Mouse (Mus musculus): Measurements from ENCODE around the gene Kif28.
"Not testable (repeated sequence)": the region's sequence is repeated elsewhere in the genome, so short reads cannot be mapped to it uniquely, and the experiment has no call there.

Gene Kif28

GRCm38 (mm10) chr1:179704150-179704549 lies 40.9 kb downstream of the Kif28 start:
- DNase-seq (ENCODE audit: low spot score) = no peak

- DNase-seq (ENCODE audit: low spot score) = no peak
Observed at GRCm38 (mm10) chr1:179689479-179689878, 55.6 kb downstream of the Kif28 start.

DNA sequence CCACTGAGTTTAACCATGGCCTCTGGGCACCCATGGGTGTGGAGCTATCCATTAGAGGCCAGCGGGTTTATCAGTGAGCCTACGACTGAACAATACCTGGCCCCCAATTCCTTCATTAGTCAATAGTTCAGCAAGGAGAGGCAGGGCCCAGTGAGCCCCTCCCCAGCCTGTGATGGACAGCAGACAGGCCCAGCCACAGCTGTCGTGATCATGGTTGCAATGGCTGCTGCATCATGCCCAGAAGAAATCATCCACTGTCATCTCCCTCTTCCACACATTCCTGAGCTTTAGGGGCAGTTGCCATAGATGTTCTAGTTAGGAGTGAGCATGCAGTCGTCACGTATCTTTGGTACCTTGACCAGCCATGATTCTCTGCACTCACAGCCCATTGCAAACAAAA lies 56.2 kb downstream of the Kif28 start:
- DNase-seq (ENCODE audit: low spot score) = no peak

DNA sequence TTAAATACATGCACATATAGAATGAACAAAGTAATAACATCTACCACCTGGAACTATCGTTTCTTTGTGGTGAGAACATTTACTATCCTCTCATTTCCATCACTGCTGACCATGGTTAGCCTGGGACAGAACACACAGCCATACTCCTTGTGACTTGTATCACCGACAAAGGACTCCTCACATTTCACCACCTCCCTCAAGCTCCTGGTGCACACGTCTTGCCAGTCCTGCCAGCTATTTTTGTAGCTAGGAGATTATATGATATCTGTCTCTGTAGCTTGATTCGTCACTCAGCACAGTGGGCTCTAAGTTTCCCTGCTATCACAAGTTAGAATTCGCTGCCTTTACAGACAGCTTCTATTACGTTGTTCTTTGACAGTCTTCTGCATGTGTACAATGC lies 56.7 kb downstream of the Kif28 start:
- no peak for DNase-seq (ENCODE audit: low spot score)

DNA sequence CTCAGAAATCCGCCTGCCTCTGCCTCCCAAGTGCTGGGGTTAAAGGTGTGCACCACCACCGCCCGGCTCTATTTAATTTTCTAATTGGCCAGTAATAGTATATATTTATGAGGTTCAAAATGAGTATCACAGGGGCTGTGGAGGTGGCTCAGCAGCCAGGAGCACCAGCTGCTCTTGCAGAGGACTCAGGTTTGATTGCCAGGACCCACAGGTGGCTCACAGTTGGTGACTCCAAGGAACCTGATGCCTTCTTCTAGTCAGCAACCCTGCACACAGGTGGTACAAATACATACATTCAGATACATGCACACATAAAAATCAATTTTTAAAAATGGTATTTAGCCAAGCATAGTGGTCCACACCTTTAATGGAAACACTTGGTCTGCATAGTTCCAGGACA lies 57.1 kb downstream of the Kif28 start:
- DNase-seq (ENCODE audit: low spot score) = no peak

DNA sequence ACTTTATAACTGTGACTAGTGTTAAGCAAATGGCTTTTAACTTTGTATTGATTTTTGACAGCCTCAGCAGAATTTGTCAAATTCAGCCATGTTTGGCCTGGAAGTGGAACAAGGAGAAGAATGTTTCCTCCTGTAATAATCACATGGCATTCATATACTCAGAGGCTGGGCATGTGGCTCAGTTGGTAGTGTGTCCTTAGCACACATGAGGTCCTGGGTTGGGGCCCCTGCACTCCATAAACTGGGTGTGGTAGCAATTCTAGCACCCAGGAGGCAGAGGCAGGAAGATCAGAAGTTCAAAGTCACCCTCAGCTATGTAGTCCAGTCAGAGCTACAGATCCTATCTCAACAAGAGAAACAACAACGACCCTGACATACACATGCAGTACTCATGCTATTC lies 57.8 kb downstream of the Kif28 start:
- no peak for DNase-seq (ENCODE audit: low spot score)

- DNase-seq (ENCODE audit: low spot score) = no peak
Observed at GRCm38 (mm10) chr1:179686781-179687180, 58.3 kb downstream of the Kif28 start.

DNA sequence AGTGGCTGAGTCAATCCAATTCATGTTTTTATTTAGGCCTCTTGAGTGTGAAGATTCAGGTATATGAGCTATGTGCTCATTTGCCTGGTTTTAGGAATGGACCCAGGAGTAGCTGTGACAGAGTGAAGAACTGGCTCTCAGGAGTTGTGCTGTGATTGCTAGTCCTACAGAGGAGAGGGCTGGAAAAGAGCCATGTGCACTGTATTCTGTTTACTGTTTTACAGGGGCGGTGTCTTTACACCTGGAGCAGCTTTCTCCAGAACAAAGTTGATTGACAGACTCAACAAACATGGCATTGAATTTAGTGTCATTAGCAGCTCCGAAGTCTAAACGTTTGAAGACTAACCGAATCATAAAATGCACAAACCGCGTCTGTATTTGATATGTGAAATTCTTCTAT lies 58.7 kb downstream of the Kif28 start:
- DNase-seq (ENCODE audit: low spot score) = no peak

GRCm38 (mm10) chr1:179682753-179683152 lies 62.3 kb downstream of the Kif28 start:
- DNase-seq (ENCODE audit: low spot score) = not testable (repeated sequence)

DNA sequence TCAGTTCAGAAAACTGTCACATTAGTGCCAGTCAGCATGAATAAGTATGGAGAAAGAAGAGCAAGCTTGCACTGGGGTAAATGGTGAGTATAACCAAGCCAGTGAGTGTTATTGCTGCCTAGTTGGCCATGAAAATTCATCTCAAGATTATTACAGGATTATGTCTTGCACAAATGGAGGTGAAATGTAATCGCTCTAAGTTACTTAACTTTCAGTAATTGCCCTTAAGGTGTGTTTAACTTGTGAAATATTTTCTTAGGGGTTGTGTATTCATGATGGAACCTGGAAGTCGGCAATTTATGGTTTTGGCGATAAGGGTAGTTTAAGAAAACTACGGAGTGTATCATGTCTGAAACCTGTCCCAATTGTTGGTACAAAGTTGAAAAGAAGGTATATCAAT lies 65.7 kb downstream of the Kif28 start:
- no peak for DNase-seq (ENCODE audit: low spot score)

DNA sequence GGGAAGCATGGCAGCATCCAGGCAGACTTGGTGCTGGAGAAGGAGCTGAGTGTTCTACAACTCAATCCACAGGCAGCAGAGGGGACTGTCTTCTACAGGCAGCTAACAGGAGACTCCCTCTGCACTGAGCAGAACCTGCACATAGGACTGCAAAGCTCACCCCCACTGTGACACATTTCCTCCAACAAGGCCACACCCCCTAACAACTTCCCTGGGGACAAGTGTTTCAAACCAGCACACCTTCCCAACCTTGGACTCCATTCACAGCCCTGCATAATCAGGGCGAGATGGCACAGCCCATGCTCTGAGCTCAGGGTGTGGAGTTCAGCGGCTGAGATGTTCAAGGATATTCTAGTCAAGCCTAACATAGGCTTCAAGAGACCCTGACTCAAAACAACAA lies 68.0 kb downstream of the Kif28 start:
- DNase-seq (ENCODE audit: low spot score) = no peak

DNA sequence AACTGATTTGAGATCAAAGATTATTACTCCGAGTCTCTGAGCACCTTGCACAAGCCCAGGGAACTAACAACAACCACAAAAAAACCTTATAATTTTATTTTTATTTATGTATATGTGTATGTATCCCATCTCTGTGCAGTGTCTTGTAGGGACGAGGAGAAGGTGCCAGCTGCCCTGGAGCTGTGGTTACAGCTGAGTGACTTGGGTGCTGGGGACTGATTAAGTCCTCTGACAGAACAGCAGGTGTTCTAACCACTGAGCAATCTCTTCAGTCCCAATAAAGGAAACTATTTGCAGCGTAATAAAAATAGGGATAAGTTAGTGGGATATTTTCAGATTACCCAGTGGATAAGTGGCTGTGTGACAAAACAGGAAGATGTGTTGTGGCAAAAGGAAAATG lies 70.7 kb downstream of the Kif28 start:
- DNase-seq (ENCODE audit: low spot score) = no peak

DNA sequence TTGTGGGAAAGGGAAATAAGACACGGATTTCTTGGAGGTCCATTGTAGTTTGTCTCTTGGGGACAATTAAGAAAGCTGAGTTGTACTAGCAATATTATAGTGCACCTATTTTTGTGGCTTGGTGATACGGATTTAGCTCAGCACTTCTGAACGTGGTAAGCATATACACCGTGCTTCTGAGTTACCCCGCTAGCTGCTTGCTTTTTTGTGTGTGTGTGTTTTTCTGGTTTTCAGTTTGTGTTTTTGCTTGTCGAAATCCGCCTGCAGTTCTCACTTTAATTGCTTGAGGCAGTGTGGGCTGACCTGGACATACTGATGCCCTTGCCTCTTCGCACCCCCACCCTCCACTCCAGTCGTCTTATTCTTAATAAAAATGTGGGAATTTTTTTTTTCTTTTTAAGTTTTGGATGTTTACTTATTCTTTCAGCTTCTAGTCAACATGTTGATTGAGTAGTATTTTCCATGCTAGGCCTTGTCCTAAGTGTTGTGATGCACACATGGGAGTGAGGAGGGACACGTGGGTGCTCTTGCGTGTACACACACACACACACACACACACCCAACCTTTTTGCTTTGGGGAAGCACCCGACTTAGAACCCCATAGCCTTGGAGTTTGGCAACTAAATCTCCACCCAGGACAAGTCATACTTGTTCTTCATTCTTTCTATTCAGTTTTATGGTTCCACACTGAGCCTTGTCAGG lies 76.1 kb downstream of the Kif28 start:
- DNase-seq (ENCODE audit: low spot score) = no peak

DNA sequence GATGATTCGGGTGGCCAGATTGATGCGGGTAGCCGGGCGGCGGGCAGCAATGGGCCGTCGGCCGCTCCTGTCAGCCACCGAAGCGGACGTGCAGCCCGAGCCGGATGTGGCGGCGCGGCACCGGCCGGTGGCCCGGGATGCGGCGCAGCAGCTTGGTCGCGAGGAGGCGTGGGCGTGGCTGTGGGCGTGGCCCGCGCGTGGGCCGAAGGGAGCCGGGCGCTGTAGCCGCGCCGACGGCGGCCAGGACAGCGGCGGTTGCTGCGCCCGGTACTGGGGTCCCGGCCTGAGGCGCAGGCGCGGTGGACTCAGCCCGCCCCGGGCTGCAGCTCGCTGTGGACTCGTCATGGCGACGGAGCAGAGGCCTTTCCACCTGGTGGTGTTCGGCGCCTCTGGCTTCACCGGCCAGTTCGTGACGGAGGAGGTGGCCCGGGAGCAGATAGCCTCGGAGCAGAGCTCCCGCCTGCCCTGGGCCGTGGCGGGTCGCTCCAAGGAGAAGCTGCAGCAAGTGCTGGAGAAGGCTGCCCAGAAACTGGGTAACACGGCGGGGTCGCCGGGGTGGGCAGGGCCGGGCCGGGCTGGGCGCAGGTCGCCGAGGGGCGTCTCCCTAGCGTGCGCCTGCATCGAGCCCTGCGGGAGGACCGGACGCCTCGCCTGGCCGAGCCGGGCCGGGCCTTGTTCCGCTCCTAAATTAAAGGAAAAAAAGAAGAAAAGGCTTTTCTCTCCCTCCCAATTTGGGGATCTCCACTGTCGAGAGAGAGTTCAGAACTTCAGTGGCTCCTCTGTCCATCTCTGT lies 76.9 kb downstream of the Kif28 start, which contains the start of gene Sccpdh:
Sccpdh (plus strand) TSS at position 198 of the 793 bp plus-strand sequence.
- DNase-seq (ENCODE audit: low spot score) = peak; percentile 85

- no peak for DNase-seq (ENCODE audit: low spot score)
Observed at GRCm38 (mm10) chr1:179667450-179667849, 77.6 kb downstream of the Kif28 start.

- no peak for DNase-seq (ENCODE audit: low spot score)
Observed at GRCm38 (mm10) chr1:179666971-179667370, 78.1 kb downstream of the Kif28 start.

DNA sequence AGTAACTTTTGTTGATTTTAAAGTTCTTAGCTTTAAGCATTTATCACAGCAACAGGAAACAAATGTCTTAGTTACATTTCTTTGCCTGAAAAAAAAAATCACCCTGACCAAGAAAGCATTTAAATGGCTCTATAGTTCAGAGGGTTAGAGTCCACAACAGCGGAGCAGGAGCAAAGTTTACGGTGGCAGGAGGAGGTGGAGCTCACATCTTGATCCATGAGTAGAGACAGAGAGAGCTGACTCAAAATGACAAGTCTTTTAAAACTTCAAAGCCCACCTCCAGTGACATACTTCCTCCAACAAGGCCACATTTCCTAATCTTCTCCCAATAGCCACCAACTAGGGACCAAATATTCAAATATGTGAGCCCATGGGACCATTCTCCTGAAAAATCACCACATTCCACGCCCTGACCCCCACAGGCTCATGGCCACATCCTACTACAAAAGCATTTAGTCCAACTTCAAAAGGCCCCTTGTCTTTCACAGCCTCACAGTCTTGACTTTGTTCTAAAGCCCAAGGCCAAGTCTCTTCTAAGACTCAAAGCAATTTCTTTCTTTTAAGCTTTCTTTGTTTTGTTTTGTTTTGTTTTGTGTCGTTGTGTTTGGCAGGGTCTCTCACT lies 80.7 kb downstream of the Kif28 start:
- no peak for DNase-seq (ENCODE audit: low spot score)

DNA sequence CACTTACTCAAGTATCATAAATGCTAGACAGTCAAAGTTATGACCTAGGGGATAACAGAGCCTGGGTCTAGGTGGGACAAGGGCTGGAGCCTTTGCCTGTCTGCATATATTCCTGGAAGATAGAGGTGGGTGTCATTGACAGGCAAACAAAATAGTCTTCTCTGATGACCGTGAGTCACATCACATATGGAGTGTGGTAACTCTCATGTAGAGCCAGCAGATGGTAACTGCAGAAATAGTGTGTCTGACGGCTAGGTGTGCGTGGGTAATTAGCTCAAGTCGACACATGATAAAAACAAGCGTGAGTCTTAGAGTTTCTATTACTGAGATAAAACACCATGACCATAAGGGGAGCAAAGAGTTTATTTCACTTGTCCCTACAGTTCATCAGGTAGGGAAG lies 82.0 kb downstream of the Kif28 start:
- no peak for DNase-seq (ENCODE audit: low spot score)

DNA sequence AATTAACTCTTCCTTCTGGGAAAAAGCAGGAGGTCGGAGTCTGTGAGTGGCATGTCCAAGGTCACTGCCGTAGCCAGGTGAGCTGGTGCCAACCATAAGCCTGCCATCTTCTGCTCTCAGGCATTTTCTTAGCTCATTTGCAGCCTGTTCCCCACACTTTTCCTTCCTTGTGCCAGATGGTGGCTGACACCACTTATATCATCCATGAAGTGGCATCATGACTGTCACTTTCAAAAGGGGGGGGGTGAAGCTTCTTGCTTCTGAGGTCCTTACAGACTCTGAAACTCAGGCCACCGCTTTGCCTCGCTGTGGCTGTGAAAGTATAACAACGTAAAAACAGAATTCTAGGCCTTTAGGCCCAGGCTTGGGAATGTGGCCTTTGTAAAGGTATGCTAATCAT lies 93.8 kb downstream of the Kif28 start:
- no peak for DNase-seq (ENCODE audit: low spot score)

- no peak for DNase-seq (ENCODE audit: low spot score)
Observed at GRCm38 (mm10) chr1:179650284-179650683, 94.8 kb downstream of the Kif28 start.

GRCm38 (mm10) chr1:179649324-179649723 lies 95.7 kb downstream of the Kif28 start:
- DNase-seq (ENCODE audit: low spot score) = no peak

GRCm38 (mm10) chr1:179648678-179649077 lies 96.4 kb downstream of the Kif28 start:
- DNase-seq (ENCODE audit: low spot score) = not testable (repeated sequence)

DNA sequence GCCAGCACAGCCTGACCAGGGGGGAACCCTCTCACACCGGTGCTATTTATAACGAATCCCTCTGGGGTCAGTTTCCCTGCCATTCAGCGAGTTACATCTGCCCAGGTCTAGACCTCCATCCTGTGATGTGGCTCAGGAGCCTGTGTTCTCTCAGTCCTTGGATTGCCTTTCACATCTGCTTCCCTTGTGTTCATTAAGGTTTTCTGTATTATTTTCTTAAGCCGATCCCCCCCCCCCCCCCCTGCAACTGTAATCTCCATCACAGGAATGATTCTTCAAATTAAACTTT lies 99.1 kb downstream of the Kif28 start:
- DNase-seq (ENCODE audit: low spot score) = no peak
